Mouse (Mus musculus): ENCODE measurements at regions not wholly inside any gene's neighbourhood (a gene's known extent, or its start where the extent isn't known, plus 50 kb on each side); places are given as distances from the start of the nearest gene placed in this dataset.

DNA sequence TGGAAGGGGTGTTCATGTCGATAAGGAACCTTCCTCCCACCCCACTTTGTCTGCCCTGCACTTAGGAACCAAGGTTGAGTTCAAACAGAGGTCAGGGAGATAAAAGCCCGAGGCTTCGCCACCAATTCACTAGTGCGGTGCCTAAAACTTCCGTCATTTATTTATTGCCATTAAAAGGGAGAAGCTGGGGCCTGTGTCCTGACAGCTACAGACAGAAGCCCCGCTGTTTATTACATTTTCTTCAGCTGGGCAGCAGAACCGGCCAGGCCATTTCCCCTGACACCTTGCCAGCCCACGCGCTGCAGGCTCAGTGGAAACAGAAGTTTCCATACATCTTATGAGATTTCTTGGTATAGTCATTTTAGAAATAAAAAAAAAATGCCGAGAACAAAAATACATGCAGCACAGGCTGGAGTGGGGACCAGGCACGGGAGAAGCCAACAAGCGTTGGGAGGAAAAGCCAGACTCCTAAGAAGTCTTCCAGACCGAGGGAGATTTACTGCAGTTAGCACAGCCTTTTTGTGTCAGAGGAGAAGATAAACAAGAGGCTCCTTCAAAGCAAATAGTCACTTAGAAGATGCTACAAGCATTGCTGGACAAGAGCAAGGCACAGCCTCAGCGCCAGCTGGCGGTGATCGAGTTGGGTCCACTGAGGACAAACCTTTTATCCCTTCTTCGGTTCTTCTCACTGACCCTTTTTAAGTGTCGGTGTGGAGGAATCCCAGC is 120.5 kb upstream of the Gm10295 start:
- ATAC-seq = no peak

DNA sequence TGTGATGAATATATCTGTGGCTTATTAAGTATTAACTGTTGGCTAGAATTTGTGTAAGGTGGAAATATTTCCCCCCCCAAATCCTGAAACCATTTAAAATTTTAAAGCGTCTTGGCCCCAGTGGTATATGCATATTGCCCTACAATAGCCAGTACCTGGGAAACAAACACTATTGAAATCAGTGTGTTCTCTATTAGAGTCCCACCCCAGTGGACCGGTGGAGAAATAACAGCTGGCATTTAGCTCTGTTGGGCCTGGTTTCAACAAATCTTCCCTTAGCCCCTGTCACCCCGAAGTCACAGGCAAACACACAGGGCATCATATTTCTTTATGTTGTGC is 120.0 kb upstream of the Gm10295 start:
- Histone ChIP-seq H3K36me3 (ENCODE audit: control insufficient read depth, insufficient read depth) (no peaks in the 10 kb centered on the region), H3K27ac (ENCODE audit: low read depth, low read length) (no peak overlapping the region), H3K4me1 (replicated peaks; ENCODE audit: control insufficient read depth, insufficient read depth, low read length) (no peaks in the 10 kb centered on the region), H3K4me2 (replicated peaks; ENCODE audit: low read depth) (peak overlapping the region; percentile 47), H3K9ac (ENCODE audit: low read depth, low read length) (no peak overlapping the region), H3K9me3 (ENCODE audit: control insufficient read depth) (no peaks in the 10 kb centered on the region), H3K27me3 (replicated peaks; ENCODE audit: control insufficient read depth, insufficient read depth, low read length) (no peaks in the 10 kb centered on the region), H3K4me3 (ENCODE audit: low read depth, low read length) (no peak overlapping the region)
- no peak for TF ChIP-seq CTCF (IDR thresholded peaks at IDR 0.05; ENCODE audit: low read depth)
- WGBS = 14% methylated on average over 3 of the region's 3 CpGs
- no peak for ATAC-seq

More for the DNA sequence above, 120.5 kb upstream of the Gm10295 start:
- WGBS = 8% methylated on average over 18 of the region's 18 CpGs
- no peaks in the 10 kb centered on the region for H3K9me3 ChIP-seq (ENCODE audit: control insufficient read depth)
- no peak overlapping the region for H3K9ac ChIP-seq (ENCODE audit: low read depth, low read length)
- no peaks in the 10 kb centered on the region for H3K36me3 ChIP-seq (ENCODE audit: control insufficient read depth, insufficient read depth)
- H3K4me3 ChIP-seq (ENCODE audit: low read depth, low read length) = no peak overlapping the region
- peak overlapping the region; percentile 47 for H3K4me2 ChIP-seq (replicated peaks; ENCODE audit: low read depth)
- no peak overlapping the region for H3K27ac ChIP-seq (ENCODE audit: low read depth, low read length)
- no peak for TF ChIP-seq CTCF (IDR thresholded peaks at IDR 0.05; ENCODE audit: low read depth)
- no peaks in the 10 kb centered on the region for H3K4me1 ChIP-seq (replicated peaks; ENCODE audit: control insufficient read depth, insufficient read depth, low read length)
- no peaks in the 10 kb centered on the region for H3K27me3 ChIP-seq (replicated peaks; ENCODE audit: control insufficient read depth, insufficient read depth, low read length)

DNA sequence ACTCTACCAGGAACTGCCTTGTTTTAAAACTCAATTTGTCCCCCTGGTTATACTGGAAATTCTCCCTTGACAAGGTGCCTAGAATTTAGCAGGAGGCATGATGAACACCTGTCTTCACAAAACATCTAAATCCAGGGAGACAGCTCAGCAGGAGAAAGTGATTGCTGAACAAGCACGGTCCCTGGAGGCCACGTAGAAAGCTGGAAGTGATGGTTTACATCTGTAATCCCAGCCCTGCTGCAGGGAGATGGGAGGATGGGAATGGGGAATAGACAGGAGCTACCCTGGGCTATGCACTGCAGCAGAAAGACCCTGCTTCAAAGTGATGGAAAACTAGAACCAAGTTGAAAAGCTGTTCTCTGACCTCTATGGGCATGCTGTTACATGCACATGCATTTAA is 119.1 kb upstream of the Gm10295 start:
- Histone ChIP-seq H3K27me3 (replicated peaks; ENCODE audit: control insufficient read depth, insufficient read depth, low read length) (no peaks in the 10 kb centered on the region), H3K9ac (ENCODE audit: low read depth, low read length) (no peak overlapping the region), H3K4me3 (ENCODE audit: low read depth, low read length) (no peak overlapping the region), H3K4me2 (replicated peaks; ENCODE audit: low read depth) (no peak overlapping the region), H3K9me3 (ENCODE audit: control insufficient read depth) (no peaks in the 10 kb centered on the region), H3K36me3 (ENCODE audit: control insufficient read depth, insufficient read depth) (no peaks in the 10 kb centered on the region), H3K27ac (ENCODE audit: low read depth, low read length) (no peak overlapping the region), H3K4me1 (replicated peaks; ENCODE audit: control insufficient read depth, insufficient read depth, low read length) (no peaks in the 10 kb centered on the region)
- 32% methylated on average over 2 of the region's 2 CpGs for WGBS
- ATAC-seq = no peak
- no peak for TF ChIP-seq CTCF (IDR thresholded peaks at IDR 0.05; ENCODE audit: low read depth)

DNA sequence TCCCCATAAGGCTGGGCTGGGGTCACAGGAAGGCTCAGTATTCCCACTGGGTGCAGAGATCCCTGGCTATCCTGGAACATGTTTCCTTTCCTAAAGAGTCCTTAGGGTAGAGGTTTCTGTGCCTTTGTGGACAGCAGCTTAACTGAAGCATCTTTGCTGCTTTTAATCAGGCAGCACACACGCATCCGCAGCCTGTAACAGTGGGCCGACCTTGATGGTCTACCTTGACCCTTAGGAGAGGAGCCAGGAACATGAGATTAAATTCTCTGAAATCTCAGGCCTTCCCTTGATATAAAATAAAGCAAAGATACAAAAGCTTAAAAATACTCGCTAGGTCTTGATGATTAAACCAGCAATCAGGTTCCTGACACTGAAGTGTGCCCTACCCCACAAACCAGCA is 118.7 kb upstream of the Gm10295 start:
- 83% methylated on average over 4 of the region's 4 CpGs for WGBS
- Histone ChIP-seq H3K9me3 (ENCODE audit: control insufficient read depth) (no peaks in the 10 kb centered on the region), H3K9ac (ENCODE audit: low read depth, low read length) (no peak overlapping the region), H3K4me2 (replicated peaks; ENCODE audit: low read depth) (no peak overlapping the region), H3K4me1 (replicated peaks; ENCODE audit: control insufficient read depth, insufficient read depth, low read length) (no peaks in the 10 kb centered on the region), H3K27me3 (replicated peaks; ENCODE audit: control insufficient read depth, insufficient read depth, low read length) (no peaks in the 10 kb centered on the region), H3K27ac (ENCODE audit: low read depth, low read length) (no peak overlapping the region), H3K4me3 (ENCODE audit: low read depth, low read length) (no peak overlapping the region), H3K36me3 (ENCODE audit: control insufficient read depth, insufficient read depth) (no peaks in the 10 kb centered on the region)
- TF ChIP-seq CTCF (IDR thresholded peaks at IDR 0.05; ENCODE audit: low read depth) = no peak
- ATAC-seq = no peak

DNA sequence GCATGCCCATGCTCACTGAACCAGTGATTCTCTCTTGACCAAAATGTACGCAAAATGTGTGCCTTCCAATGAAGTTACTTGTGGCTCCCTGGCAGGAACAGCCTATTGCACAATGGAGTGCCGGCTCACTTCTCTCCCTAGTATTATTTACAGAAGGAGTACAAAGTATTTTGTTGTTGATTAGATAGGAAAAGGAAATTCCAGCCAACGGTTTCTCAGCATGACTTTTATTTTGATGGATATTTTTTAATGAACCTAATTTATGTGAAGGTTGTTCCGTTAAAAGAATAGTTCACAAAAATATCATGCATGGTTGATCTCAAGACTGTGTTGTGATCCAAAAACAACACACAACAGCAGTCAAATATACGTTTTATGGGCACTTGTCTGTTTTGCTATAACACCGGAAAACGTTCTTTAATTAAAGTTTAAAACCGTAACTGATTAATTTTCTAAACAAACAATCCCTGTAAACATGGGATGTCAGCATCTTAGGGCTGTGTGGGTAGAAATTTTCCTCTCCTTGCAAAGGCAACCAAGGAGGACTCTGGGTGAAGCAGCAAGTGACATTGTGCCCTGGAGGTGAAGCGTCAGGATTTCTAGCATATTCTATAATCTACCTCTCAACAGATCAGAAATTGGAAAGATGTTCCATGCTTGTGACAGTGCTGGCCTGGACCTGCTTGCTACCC is 116.3 kb upstream of the Gm10295 start:
- H3K9ac ChIP-seq (ENCODE audit: low read depth, low read length) = no peak overlapping the region
- 55% methylated on average over 9 of the region's 9 CpGs for WGBS
- no peaks in the 10 kb centered on the region for H3K36me3 ChIP-seq (ENCODE audit: control insufficient read depth, insufficient read depth)
- H3K4me3 ChIP-seq (ENCODE audit: low read depth, low read length) = no peak overlapping the region
- no peaks in the 10 kb centered on the region for H3K9me3 ChIP-seq (ENCODE audit: control insufficient read depth)
- H3K4me1 ChIP-seq (replicated peaks; ENCODE audit: control insufficient read depth, insufficient read depth, low read length) = no peaks in the 10 kb centered on the region
- ATAC-seq = no peak
- H3K27ac ChIP-seq (ENCODE audit: low read depth, low read length) = no peak overlapping the region
- no peak for TF ChIP-seq CTCF (IDR thresholded peaks at IDR 0.05; ENCODE audit: low read depth)
- no peaks in the 10 kb centered on the region for H3K27me3 ChIP-seq (replicated peaks; ENCODE audit: control insufficient read depth, insufficient read depth, low read length)
- no peak overlapping the region for H3K4me2 ChIP-seq (replicated peaks; ENCODE audit: low read depth)

DNA sequence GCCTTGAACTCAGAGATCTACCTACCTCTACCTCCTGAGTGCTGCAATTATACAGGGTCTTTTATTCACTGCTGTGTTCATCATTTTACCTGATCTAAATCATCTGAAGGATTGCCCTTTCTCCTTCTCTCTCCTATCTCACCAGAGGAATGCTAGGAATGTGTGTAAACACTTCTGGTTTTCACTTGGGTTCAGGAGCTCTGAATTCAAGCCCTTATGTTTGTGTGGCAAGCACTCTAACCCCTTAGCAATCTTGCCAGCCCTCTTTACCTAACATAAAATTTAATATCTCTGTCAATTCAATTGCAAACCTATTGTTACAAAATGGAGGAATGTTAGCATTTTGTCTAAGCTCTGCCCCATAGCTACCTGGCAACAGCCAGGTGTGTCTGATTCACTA is 112.8 kb upstream of the Gm10295 start:
- Histone ChIP-seq H3K36me3 (ENCODE audit: control insufficient read depth, insufficient read depth) (no peaks in the 10 kb centered on the region), H3K4me3 (ENCODE audit: low read depth, low read length) (no peak overlapping the region), H3K4me1 (replicated peaks; ENCODE audit: control insufficient read depth, insufficient read depth, low read length) (no peaks in the 10 kb centered on the region), H3K9me3 (ENCODE audit: control insufficient read depth) (no peaks in the 10 kb centered on the region), H3K27ac (ENCODE audit: low read depth, low read length) (no peak overlapping the region), H3K4me2 (replicated peaks; ENCODE audit: low read depth) (no peak overlapping the region), H3K27me3 (replicated peaks; ENCODE audit: control insufficient read depth, insufficient read depth, low read length) (no peaks in the 10 kb centered on the region), H3K9ac (ENCODE audit: low read depth, low read length) (no peak overlapping the region)
- TF ChIP-seq CTCF (IDR thresholded peaks at IDR 0.05; ENCODE audit: low read depth) = no peak
- ATAC-seq = no peak
